Mouse (Mus musculus) urinary bladder, adult 2 months (tissue): ENCODE data around the gene Xrcc3. TPM values are rescaled to one million over a fixed set of nuclear protein-coding genes. Genes with fewer than 3 reads are reported as not detected.

Experiments
- DNase-seq: peaks from one replicate; pipeline ENCODE4 v3.0.0; 2022; ENCODE audit warnings: low spot score
- polyA plus RNA-seq: library from polyadenylated mRNA; depleted of rRNA; stranded (reverse); fragments of >200 nt; gene quantifications from 2 replicates; pipeline ENCODE4 v1.2.3, GENCODE M21; 2012; rRNA removed

Gene Xrcc3
- 3.3 and 3.5 TPM in 2 replicates for polyA plus RNA-seq

- peak; percentile 89 for DNase-seq
Observed at GRCm38 (mm10) chr12:111813766-111814617, at the start of gene Xrcc3, which contains the start of gene Zfyve21. TSS of gene Xrcc3 (minus strand) at chr12:111813873. TSS of gene Zfyve21 (plus strand) at chr12:111814170.

- DNase-seq = no peak
Observed at GRCm38 (mm10) chr12:111855448-111855847, 41.8 kb upstream of the Xrcc3 start.

- no peak for DNase-seq
Observed at GRCm38 (mm10) chr12:111853546-111853945, 39.9 kb upstream of the Xrcc3 start.

- no peak for DNase-seq
Observed at GRCm38 (mm10) chr12:111853011-111853436, 39.4 kb upstream of the Xrcc3 start.

GRCm38 (mm10) chr12:111851745-111852144, 38.1 kb upstream of the Xrcc3 start:
- no peak for DNase-seq

- DNase-seq = no peak
Observed at GRCm38 (mm10) chr12:111851235-111851634, 37.6 kb upstream of the Xrcc3 start.

GRCm38 (mm10) chr12:111848300-111848798, 34.7 kb upstream of the Xrcc3 start:
- DNase-seq = no peak

- no peak for DNase-seq
Observed at GRCm38 (mm10) chr12:111846815-111847214, 33.1 kb upstream of the Xrcc3 start.

- DNase-seq = no peak
Observed at GRCm38 (mm10) chr12:111845953-111846352, 32.3 kb upstream of the Xrcc3 start.

- DNase-seq = no peak
Observed at GRCm38 (mm10) chr12:111843470-111843869, 29.8 kb upstream of the Xrcc3 start.

GRCm38 (mm10) chr12:111842565-111843433, 29.1 kb upstream of the Xrcc3 start:
- no peak for DNase-seq

- DNase-seq = no peak
Observed at GRCm38 (mm10) chr12:111833457-111833856, 19.8 kb upstream of the Xrcc3 start.

- no peak for DNase-seq
Observed at GRCm38 (mm10) chr12:111832643-111833042, 19.0 kb upstream of the Xrcc3 start.

GRCm38 (mm10) chr12:111830375-111830774, 16.7 kb upstream of the Xrcc3 start:
- DNase-seq = no peak

GRCm38 (mm10) chr12:111829954-111830353, 16.3 kb upstream of the Xrcc3 start:
- no peak for DNase-seq

- no peak for DNase-seq
Observed at GRCm38 (mm10) chr12:111829447-111829846, 15.8 kb upstream of the Xrcc3 start.

GRCm38 (mm10) chr12:111827556-111827955, 13.9 kb upstream of the Xrcc3 start:
- no peak for DNase-seq

GRCm38 (mm10) chr12:111821931-111822330, 8.3 kb upstream of the Xrcc3 start:
- DNase-seq = no peak

- no peak for DNase-seq
Observed at GRCm38 (mm10) chr12:111820708-111821107, 7.0 kb upstream of the Xrcc3 start.

- no peak for DNase-seq
Observed at GRCm38 (mm10) chr12:111819936-111820335, 6.3 kb upstream of the Xrcc3 start.

GRCm38 (mm10) chr12:111817991-111818390, 4.3 kb upstream of the Xrcc3 start:
- DNase-seq = no peak

- DNase-seq = no peak
Observed at GRCm38 (mm10) chr12:111816967-111817366, 3.3 kb upstream of the Xrcc3 start.
